Mouse (Mus musculus): ENCODE data around the gene Ankrd33. TPM values are rescaled to one million over a fixed set of nuclear protein-coding genes. Genes with fewer than 3 reads are reported as not detected.

Ankrd33 gene
- not detected in 2 replicates for total RNA-seq (2017)

GRCm38 (mm10) chr15:101115511-101116110 is at the start of gene Ankrd33:
Gene Ankrd33 (plus strand): TSS chr15:101115755.
- ATAC-seq (replicated peaks; ENCODE audit: low read depth, poor library complexity, severe bottlenecking), result no peak

DNA sequence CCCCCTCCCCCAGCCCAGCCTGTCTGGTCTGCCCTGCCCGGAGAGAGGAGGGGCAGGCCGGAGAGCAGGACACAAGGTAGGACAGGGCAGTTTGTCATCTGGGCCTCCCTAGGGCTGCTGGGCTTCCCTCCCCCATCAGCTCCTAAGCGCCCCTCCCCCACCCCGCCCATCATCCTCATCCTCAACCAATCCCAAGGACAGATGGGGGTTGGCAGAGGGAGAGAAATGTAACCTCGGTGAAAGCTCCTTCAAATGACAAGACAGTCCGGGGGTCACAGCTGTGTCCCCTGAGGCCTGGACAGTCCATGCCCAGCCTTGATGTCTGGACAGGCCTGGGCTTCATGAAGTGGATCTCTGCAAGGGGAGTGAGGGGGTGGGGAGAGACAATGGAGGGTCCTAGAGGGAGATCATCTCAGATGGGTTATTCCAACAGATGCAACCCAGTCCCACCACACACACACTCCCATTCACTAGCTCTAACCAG is 49.1 kb upstream of the Ankrd33 start:
- ATAC-seq (replicated peaks; ENCODE audit: low read depth, poor library complexity, severe bottlenecking), result no peak

DNA sequence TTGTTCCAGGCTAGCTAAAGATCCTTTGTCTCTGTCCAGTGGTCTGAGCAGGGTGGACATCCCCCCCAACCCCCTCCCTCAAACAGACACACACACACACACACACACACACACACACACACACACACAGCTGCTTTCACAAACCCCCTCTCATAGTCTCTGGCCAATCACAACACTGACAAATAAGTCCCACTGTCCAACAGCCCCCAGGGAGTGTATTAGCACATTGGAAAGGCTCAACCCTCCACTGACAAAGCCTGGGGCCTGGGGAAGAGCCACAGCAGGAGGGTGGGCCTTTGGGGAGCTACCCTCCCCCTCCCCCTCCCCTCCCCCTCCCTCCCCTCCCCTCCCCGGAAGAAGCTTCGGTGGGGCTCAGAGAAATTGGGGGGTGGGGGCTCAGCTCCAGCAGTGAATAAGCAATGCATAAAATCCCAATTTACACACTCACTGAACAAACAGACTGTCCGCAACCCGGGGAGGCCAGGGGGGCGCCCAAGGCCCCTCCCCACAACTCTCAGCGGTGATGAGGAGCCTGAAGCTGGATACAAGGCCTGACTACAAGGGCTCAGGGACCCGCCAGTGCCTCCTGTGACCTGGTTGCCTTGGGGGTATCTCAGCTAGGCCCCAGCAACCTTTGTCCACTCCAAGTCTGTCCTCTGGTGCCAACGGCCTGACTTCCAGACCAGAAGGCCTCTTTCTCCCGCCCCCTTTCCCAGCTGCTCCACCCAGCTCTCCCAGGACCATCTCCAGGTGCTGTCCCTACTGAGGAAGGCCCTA is 48.4 kb upstream of the Ankrd33 start:
- no peak for ATAC-seq (replicated peaks; ENCODE audit: low read depth, poor library complexity, severe bottlenecking)

DNA sequence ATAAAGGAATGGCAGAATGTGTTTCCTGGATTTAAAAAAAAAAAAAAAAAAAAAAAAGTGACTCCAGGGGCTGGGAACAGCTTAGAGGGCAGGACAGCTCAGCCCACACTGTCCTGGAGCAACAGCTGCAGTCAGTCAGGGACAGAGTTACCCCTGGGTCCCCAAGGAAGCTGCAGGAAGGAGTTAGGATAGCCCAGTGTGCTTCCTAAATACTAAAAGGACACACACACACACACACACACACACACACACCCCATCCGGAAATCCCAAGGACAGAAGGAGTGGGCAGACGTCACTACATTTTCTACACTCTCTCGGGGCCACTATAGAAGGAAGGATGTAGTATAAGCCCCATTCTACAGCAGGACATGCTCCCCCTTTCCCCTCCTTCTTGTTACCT is 47.5 kb upstream of the Ankrd33 start:
- no peak for ATAC-seq (replicated peaks; ENCODE audit: low read depth, poor library complexity, severe bottlenecking)

- ATAC-seq (replicated peaks; ENCODE audit: low read depth, poor library complexity, severe bottlenecking), result no peak
These were observed 46.9 kb upstream of the Ankrd33 start for GRCm38 (mm10) chr15:101068671-101069070.

DNA sequence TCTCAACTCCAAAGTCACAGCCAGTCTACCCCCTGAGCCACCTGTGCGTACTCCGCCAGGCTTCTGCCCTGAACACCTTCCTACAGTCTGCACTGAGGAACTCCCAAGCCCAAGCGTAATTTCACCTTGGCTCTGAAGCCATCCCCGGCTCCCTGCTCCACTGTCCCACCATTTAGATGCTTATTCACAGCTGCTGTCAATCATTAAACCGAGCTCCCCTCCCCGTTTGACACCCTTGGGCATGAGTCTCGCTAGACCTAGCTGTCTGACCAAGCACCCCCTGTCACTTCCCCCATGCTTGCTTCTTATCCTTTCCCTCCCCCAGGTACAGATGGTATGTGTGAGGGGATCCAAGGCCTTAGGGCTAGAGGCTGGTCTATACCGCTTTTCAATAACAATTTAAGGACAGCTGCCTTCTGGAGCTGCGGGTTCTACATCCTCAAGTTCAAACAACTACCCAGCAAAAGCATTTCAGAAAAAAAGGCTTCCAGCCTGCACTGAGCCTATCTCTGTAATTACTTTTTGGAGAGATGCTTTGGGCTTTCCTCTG is 45.8 kb upstream of the Ankrd33 start:
- no peak for ATAC-seq (replicated peaks; ENCODE audit: low read depth, poor library complexity, severe bottlenecking)

DNA sequence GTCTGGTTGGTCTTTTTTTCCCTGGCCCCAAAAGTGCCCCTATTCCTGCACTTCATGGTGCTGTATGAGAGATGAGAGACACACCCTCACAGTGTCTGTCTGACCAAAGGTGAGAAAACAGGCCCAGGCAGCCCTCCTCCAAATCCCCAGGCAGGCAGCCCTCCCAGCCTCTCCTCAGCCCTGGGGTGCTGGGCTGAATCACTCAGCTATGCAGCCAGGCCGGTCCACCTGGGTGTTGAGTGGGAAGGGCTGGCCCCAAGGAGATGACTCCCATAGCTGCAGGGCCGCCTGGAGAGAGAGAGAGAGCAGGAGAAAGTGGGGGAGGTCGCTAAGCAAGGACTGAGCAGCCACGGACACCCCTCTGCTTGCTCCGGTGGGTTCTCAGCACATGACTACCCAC is 44.8 kb upstream of the Ankrd33 start:
- ATAC-seq (replicated peaks; ENCODE audit: low read depth, poor library complexity, severe bottlenecking), result no peak

DNA sequence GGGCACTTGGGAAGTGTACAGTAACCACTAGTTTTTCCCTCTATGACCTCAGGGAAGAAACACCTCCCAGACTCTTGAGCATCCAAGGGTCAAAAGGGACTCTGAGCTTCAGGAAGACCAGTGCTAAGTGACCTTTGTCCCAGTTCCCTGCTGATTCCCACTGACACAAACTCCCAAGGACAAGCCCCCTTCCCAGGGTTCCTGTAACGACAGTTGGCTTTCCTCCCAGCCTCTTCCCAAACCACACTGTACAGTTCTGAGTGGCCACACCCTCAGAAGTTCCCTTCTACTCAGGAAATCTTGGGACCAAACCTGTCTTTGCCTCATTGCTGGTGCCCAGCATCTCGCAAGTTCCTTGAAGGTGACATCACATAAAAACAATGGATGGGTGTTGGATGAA is 42.8 kb upstream of the Ankrd33 start:
- no peak for ATAC-seq (replicated peaks; ENCODE audit: low read depth, poor library complexity, severe bottlenecking)

- ATAC-seq (replicated peaks; ENCODE audit: low read depth, poor library complexity, severe bottlenecking), result no peak
These were observed 41.5 kb upstream of the Ankrd33 start for GRCm38 (mm10) chr15:101074067-101074466.

GRCm38 (mm10) chr15:101075150-101075549 is 40.4 kb upstream of the Ankrd33 start:
- no peak for ATAC-seq (replicated peaks; ENCODE audit: low read depth, poor library complexity, severe bottlenecking)

DNA sequence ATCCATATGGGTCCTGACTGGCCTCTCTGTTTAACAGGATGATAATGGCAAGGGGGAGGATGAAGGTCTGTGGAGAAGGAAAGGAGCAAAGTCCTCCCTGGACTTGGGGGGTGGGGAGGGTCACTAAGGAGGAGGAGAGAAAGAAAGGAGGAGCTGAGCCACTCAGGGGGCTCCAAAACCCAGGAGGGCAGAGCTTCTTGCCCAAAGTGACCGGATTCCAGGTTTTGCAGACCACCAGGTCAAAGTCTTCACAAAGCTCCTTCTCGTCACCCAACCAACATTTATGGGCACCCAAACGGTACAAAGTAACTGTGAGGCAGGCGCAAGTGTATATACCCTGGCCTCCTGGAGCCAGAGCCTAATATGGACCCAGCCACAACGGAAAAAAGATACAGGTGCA is 39.9 kb upstream of the Ankrd33 start:
- no peak for ATAC-seq (replicated peaks; ENCODE audit: low read depth, poor library complexity, severe bottlenecking)

DNA sequence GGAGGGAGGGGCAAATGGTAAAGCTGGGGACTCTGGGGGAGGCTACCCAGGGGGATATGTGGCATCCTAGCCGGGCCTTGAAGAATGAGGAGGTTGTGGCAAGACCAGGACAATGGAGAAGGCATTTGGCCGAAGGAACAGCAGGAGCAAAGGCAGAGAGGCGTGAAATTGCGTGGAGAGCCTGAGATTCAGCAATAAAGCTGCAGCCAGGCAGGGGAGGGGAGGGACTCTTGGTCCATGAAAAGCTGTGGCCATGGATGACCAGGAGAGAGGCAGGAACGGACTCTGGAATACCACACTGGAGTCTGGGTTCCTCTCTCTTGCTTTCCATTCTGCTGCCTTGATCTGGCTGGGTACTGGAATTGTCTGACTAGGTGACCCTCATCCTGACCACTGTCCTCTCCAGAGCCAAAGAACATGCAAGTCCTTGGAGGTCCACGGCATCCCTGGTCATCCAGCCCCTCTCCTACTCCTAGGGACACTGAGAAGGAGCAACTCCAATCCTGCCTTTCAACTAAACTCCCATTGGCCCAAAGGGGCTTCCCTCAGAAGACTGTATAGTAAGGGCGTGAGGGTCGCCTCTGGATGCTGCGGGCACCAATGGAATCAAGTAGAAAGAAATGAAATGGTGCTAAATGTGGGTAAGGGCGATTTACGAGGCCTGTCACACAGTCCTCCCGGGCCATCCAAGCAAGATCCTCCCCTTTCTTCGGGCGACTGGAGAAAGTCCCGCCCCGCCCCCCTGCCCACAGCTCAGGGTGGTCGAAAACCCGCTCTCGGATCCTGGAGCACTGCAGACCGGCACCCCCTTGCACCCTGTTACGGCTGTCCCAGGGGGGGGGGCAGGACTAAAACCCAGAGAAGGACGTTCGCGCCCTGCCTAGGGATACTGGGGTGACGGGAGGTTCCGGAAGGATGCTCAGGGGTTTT is 39.2 kb upstream of the Ankrd33 start:
- no peak for ATAC-seq (replicated peaks; ENCODE audit: low read depth, poor library complexity, severe bottlenecking)

DNA sequence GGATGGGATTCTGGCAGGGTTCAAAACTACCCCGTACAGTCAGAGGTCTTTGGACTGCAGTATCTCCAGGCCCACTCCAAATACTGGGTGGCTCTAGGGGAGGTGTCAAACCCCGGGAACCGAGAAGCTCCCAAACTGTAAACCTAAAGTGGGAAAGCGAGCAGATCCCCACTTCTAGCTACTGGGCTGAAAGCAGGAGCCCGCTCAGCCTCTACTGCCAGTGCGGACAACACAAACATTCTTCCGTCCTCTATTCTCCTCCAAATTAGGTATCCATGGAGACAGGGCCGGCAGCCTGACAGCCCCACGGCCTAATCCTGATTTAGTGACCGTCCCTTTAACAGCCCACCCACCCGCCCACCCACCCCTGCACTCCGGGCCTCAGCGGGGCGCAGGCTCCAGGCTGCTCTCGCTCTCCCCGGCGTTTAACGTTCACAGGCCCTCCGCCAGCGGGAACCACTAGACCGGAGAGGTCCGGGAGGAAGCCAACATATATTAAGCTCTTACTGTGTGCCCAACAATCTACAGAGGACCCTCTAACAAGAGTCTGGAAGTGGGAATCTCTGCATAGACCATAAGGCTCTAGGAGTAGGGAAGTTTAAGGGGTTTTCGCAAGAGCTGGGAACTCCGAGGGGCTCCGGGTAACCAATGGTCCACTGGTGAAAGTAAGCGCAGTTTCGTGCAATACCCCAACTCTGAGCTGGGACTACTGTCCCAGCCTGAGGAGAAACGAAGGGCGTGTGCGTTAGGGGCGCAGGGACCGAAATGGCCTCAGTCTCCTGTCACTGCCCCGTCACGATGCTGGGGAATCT is 38.3 kb upstream of the Ankrd33 start:
- ATAC-seq (replicated peaks; ENCODE audit: low read depth, poor library complexity, severe bottlenecking), result no peak

- no peak for ATAC-seq (replicated peaks; ENCODE audit: low read depth, poor library complexity, severe bottlenecking)
These were observed 37.5 kb upstream of the Ankrd33 start, which contains the start of gene Fignl2 for GRCm38 (mm10) chr15:101077813-101078730. Gene Fignl2 (minus strand): TSS chr15:101078567.

DNA sequence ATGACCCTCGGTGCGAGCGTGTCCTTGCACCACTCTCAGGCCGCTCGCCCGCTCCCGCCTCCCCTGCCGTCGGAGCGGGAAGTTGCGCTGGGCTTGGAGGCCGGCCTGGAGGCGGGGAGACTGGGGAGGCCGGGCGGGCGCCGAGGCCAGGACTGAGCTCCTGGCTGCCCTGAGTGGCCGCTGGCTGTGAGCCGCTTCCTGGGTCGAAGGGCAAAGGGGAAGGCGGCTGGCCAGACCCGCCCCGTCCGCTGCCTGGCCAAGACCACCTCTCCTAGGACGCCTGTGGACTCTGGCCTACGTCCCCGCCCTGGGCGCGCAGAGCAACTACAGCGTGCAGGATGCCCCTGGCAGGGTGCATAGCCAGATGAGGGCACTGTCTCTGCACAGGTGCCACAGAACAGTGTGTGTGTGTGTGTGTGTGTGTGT is 36.8 kb upstream of the Ankrd33 start:
- peak; percentile 54 for ATAC-seq (replicated peaks; ENCODE audit: low read depth, poor library complexity, severe bottlenecking)

DNA sequence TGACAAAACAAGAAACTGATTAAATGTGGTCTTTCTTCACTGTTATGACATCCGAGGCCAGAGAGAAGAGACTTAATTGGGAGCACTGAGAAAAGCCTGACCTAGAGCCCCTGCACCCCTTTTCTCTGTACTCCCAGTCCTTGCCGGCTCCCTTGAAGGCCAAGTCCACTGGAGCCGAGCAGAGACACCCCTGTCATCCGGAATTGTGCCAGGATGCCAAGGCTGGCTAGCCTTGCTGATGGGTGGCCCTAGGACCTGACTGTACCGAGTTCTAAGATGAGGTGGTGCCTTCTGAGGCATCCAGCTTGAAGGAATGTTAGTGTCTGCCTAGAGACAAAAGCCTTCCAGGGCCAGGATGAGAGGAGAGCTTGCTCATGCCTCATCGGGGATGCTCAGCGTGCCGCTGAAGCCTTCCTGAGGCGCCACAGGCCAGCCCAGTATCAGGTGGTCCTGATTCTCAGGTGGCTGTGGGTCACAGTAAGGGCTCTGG is 35.5 kb upstream of the Ankrd33 start:
- no peak for ATAC-seq (replicated peaks; ENCODE audit: low read depth, poor library complexity, severe bottlenecking)

- no peak for ATAC-seq (replicated peaks; ENCODE audit: low read depth, poor library complexity, severe bottlenecking)
These were observed 34.5 kb upstream of the Ankrd33 start for GRCm38 (mm10) chr15:101081035-101081548.

GRCm38 (mm10) chr15:101082236-101082635 is 33.3 kb upstream of the Ankrd33 start:
- ATAC-seq (replicated peaks; ENCODE audit: low read depth, poor library complexity, severe bottlenecking), result no peak
